Mouse (Mus musculus) heart, adult 11 months (tissue): ENCODE measurements at regions not wholly inside any gene's neighbourhood (a gene's known extent, or its start where the extent isn't known, plus 50 kb on each side); places are given as distances from the start of the nearest gene placed in this dataset.

Source experiments
- DNase-seq: peaks from one replicate; pipeline ENCODE4 v3.0.0; 2022

GRCm38 (mm10) chr10:19127581-19128291 lies 112.3 kb upstream of the Tnfaip3 start:
- no peak for DNase-seq

- no peak for DNase-seq
Measured at GRCm38 (mm10) chr10:19126922-19127321, 111.5 kb upstream of the Tnfaip3 start.

GRCm38 (mm10) chr10:19126438-19126837 lies 111.0 kb upstream of the Tnfaip3 start:
- DNase-seq = no peak

GRCm38 (mm10) chr10:19123691-19124090 lies 108.2 kb upstream of the Tnfaip3 start:
- DNase-seq = peak; percentile 95

- DNase-seq = peak; percentile 95
Measured at GRCm38 (mm10) chr10:19122221-19122620, 106.8 kb upstream of the Tnfaip3 start.

GRCm38 (mm10) chr10:19119281-19120049 lies 104.0 kb upstream of the Tnfaip3 start:
- no peak for DNase-seq

GRCm38 (mm10) chr10:19118569-19119280 lies 103.3 kb upstream of the Tnfaip3 start:
- DNase-seq = no peak

GRCm38 (mm10) chr10:19117071-19117605 lies 101.7 kb upstream of the Tnfaip3 start:
- DNase-seq = no peak

- DNase-seq = peak; percentile 41
Measured at GRCm38 (mm10) chr10:19112459-19112858, 97.0 kb upstream of the Tnfaip3 start.

- DNase-seq = peak; percentile 63
Measured at GRCm38 (mm10) chr10:19105231-19105681, 89.8 kb upstream of the Tnfaip3 start.

- peak; percentile 82 for DNase-seq
Measured at GRCm38 (mm10) chr10:19104671-19105203, 89.3 kb upstream of the Tnfaip3 start.

- no peak for DNase-seq
Measured at GRCm38 (mm10) chr10:19099369-19100285, 84.2 kb upstream of the Tnfaip3 start.

GRCm38 (mm10) chr10:19094297-19094696 lies 78.8 kb upstream of the Tnfaip3 start:
- DNase-seq = peak; percentile 97

GRCm38 (mm10) chr10:19093689-19094088 lies 78.2 kb upstream of the Tnfaip3 start:
- DNase-seq = no peak

- DNase-seq = no peak
Measured at GRCm38 (mm10) chr10:19091949-19092348, 76.5 kb upstream of the Tnfaip3 start.

GRCm38 (mm10) chr10:19091110-19091509 lies 75.7 kb upstream of the Tnfaip3 start:
- no peak for DNase-seq

GRCm38 (mm10) chr10:19086995-19087394 lies 71.5 kb upstream of the Tnfaip3 start:
- no peak for DNase-seq

GRCm38 (mm10) chr10:19082136-19082535 lies 66.7 kb upstream of the Tnfaip3 start:
- no peak for DNase-seq

GRCm38 (mm10) chr10:19078047-19078446 lies 62.6 kb upstream of the Tnfaip3 start:
- no peak for DNase-seq

GRCm38 (mm10) chr10:19068377-19068776 lies 52.9 kb upstream of the Tnfaip3 start:
- DNase-seq = no peak

GRCm38 (mm10) chr10:19067623-19068022 lies 52.2 kb upstream of the Tnfaip3 start:
- no peak for DNase-seq
